Mouse (Mus musculus) lung, postnatal 4 days (tissue): ENCODE measurements around the gene Ksr2.
A peak's percentile ranks its signal among the peaks of the same experiment; 100 is the strongest.

Experiments
- DNase-seq, 2 experiments: peaks; one replicate each; pipeline ENCODE4 v3.0.0; 2021

Gene Ksr2

GRCm38 (mm10) chr5:117486092-117486491, 72.3 kb downstream of the Ksr2 start:
- no peak for DNase-seq

- no peak for DNase-seq
Observed at GRCm38 (mm10) chr5:117488155-117488554, 74.4 kb downstream of the Ksr2 start.

- DNase-seq, result no peak
Observed at GRCm38 (mm10) chr5:117488670-117489325, 75.0 kb downstream of the Ksr2 start.

GRCm38 (mm10) chr5:117492933-117493863, 79.4 kb downstream of the Ksr2 start:
- no peak for DNase-seq

GRCm38 (mm10) chr5:117493947-117494346, 80.1 kb downstream of the Ksr2 start:
- peak; percentile 38 to 66 for DNase-seq

GRCm38 (mm10) chr5:117497084-117497483, 83.3 kb downstream of the Ksr2 start:
- no peak for DNase-seq

GRCm38 (mm10) chr5:117502611-117503010, 88.8 kb downstream of the Ksr2 start:
- no peak for DNase-seq

GRCm38 (mm10) chr5:117504431-117504830, 90.6 kb downstream of the Ksr2 start:
- no peak for DNase-seq

- peak; percentile 62 to 79 for DNase-seq
Observed at GRCm38 (mm10) chr5:117505204-117505603, 91.4 kb downstream of the Ksr2 start.

GRCm38 (mm10) chr5:117505769-117506168, 92.0 kb downstream of the Ksr2 start:
- DNase-seq, result no peak

- peak; percentile 33 to 61 for DNase-seq
Observed at GRCm38 (mm10) chr5:117506406-117506805, 92.6 kb downstream of the Ksr2 start.

- DNase-seq, result peak; percentile 43 to 49
Observed at GRCm38 (mm10) chr5:117509511-117510375, 95.9 kb downstream of the Ksr2 start.

- no peak for DNase-seq
Observed at GRCm38 (mm10) chr5:117510864-117511263, 97.1 kb downstream of the Ksr2 start.

- no peak for DNase-seq
Observed at GRCm38 (mm10) chr5:117515396-117515795, 101.6 kb downstream of the Ksr2 start.

GRCm38 (mm10) chr5:117515861-117516260, 102.1 kb downstream of the Ksr2 start:
- DNase-seq, result no peak

GRCm38 (mm10) chr5:117516597-117516996, 102.8 kb downstream of the Ksr2 start:
- DNase-seq, result peak in 1 of 2 experiments; percentile 61

- no peak for DNase-seq
Observed at GRCm38 (mm10) chr5:117519858-117520495, 106.2 kb downstream of the Ksr2 start.

- DNase-seq, result no peak
Observed at GRCm38 (mm10) chr5:117521156-117521555, 107.4 kb downstream of the Ksr2 start.

- DNase-seq, result no peak
Observed at GRCm38 (mm10) chr5:117521701-117522100, 107.9 kb downstream of the Ksr2 start.

GRCm38 (mm10) chr5:117522471-117522870, 108.7 kb downstream of the Ksr2 start:
- DNase-seq, result no peak

- DNase-seq, result no peak
Observed at GRCm38 (mm10) chr5:117523010-117523409, 109.2 kb downstream of the Ksr2 start.

GRCm38 (mm10) chr5:117530991-117531390, 117.2 kb downstream of the Ksr2 start:
- DNase-seq, result no peak
